Mouse (Mus musculus): Measurements from ENCODE around the gene Camkv.

GRCm38 (mm10) chr9:107918884-107919283 is 16.6 kb upstream of the Camkv start:
- no peak for TF ChIP-seq GATA1 (IDR thresholded peaks at IDR 0.05; ENCODE audit: low read length)
- TF ChIP-seq TAL1 (IDR thresholded peaks at IDR 0.05; ENCODE audit: low read length): no peak
